Mouse (Mus musculus): ENCODE data around the gene Meioc.
"Not testable (repeated sequence)": the region's sequence is repeated elsewhere in the genome, so short reads cannot be mapped to it uniquely, and the experiment has no call there.

Gene Meioc

DNA sequence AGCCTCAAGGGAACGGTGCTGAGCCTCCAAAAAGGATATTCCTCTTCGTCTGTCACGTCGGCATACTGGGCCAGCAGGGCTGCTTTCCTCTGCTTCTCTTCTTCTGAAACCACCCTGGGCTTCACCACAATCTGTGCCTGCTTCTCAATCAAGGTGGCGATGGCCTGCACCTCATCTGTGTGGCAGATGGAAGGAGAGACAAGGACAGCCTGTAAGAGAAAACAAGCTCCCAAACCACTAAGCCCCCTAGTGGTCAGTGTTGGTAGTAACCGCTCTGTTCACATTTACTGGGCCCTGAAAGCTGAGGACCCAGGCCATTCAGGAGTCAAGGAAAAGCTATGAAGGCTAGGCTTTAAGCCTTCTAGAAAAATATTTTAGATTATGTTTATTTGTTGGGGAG, 26.6 kb downstream of the Meioc start:
- peak; percentile 27 for DNase-seq (ENCODE audit: low spot score)

DNA sequence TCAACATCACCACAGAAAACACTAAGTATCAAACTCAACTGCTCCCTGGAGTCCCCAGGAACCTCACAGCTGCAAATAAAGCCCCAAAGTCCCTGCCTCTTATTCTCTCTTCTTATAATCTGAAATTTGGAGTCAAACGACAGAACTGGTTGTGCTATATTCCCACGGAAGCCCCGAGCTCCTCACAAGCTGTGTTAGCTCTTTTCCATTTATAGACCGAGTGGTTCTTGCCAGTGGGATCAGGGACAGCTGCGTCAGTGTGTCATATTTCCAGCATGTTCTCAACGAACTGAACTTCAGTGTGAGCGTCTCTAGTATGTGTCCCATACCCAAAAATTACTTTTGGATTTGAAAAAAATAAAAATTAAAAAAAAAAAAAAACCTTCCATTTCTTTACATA, 31.8 kb downstream of the Meioc start:
- no peak for DNase-seq (ENCODE audit: low spot score)

DNA sequence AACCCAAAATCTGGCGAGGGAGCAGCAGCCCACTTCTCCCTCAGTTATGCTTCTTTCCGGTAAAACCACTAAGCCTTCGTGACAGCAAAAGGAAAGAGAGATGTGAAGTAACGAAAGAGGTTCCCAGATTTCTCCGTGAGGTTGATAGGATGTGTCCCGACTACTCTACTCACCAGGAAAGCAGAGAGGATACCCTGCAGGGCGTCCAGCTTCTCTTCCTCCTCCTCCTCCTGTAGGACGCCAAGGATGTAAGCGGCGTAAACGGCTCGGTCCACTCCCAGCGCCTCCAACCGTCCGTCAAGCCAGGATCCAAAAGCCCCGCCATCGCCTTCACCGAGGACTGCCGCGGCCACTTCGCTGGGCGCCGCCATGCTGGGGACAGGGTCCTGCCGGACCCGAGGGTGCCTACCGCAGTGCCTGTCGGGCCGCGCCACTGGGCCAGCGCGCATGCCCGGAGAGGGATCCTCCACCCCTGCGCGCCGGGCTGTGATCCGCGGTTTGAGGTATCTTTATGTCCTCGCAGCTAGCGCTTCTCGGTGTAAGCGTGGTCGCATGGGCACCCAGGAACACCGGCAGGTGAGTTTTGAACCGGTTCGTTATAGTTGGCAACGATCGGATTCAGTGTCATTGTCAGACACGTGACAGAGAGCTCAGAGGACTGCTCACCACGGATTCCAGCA, 34.0 kb downstream of the Meioc start, which contains the start of gene Ccdc43:
Ccdc43 (minus strand) TSS at position 445 of the 680 bp plus-strand sequence.
- DNase-seq (ENCODE audit: low spot score), result peak; percentile 92

DNA sequence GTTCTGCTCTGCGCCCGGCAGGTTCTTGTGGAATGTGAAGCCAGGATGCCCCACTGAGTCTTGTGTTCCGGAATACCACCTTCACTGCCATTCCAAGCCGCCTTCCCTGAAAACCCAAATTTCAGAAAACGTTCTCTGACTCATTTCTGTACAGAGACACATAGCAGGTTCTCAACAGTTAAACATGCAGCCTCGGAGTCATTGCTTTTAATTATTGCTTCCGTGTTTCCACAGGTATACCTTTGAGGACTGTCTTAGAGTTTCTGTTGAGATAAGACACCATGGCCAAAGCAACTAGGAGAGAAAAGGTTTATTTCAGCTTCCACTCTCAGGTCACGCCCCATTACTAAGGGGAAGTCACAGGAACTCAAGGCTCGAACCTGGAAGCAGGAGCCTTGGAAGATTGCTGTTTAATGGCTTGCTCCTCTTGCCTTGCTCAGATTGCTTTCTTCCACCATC, 34.5 kb downstream of the Meioc start:
- DNase-seq (ENCODE audit: low spot score), result no peak

DNA sequence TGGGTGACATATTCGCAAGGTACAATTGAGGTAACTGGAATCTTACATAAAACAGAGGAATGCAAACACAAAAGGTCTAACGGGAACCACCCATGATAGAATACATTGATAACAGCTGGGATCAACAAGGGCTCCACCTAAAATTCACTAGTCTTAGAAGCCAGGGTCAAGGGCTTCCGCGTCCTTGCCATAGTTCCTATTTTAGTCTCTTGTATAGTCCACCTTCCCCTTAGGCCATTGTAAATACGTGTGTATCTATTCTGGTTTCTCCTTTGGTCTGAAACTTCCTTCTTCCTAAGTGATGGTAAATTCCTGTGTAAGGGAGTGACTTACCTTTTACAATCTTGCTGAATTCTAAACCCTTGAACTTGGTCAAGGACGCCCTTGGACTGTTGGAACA, 38.7 kb downstream of the Meioc start:
- DNase-seq (ENCODE audit: low spot score), result not testable (repeated sequence)

DNA sequence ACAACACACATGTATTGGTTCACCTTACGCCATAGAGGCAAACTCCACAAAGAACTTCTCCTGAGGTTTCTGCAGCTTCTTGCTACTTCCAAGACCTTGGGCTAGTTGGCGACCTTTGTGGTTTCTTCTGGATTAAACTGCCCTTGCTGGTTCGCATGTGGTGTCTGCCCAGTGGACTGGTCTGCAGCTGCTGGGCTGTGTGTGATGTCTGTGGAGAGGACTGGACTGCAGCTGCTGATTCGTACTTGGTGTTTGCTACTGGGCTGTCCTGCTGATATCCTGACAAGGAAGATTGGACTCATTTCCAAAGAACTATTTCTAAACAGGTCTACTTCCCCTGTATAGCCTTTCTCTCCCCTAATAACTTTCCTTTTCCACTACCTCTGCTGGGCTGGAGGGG, 48.9 kb downstream of the Meioc start:
- no peak for DNase-seq (ENCODE audit: low spot score)

DNA sequence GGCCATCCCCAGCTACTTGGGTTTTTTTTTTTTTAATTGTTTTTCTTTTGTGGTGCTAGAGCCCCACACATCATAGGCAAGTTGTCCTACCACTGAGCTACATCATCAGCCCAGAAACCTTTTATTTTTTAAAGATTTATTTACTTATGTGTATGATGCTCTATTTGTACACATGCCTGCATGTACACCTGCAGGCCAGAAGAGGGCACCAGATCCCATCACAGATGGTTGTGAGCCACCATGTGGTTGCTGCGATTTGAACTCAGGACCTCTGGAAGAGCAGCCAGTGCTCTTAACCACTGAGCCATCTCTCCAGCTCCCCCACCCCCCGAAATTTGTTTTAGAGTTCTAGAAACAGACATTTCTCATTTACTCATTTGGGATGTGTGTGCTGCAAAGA, 51.1 kb downstream of the Meioc start:
- not testable (repeated sequence) for DNase-seq (ENCODE audit: low spot score)

DNA sequence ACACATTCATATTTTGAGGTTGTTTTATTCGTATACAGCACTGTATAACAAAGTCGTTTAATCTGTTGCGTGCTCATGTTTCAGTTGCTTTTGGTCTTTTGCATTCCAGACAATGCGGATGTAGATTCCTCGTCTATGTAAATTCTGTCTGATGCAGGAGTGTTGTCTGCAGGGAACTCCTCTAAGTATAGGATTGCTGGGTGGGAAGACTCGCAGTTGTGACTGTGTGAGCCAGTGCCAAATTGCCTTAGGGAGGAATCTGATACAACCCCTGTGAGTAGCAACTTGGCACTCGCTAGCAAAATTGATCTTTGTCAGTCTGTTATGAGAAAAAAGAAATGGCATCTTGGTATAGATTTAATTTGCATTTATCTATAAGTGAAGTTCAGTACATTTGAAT, 52.6 kb downstream of the Meioc start:
- no peak for DNase-seq (ENCODE audit: low spot score)

DNA sequence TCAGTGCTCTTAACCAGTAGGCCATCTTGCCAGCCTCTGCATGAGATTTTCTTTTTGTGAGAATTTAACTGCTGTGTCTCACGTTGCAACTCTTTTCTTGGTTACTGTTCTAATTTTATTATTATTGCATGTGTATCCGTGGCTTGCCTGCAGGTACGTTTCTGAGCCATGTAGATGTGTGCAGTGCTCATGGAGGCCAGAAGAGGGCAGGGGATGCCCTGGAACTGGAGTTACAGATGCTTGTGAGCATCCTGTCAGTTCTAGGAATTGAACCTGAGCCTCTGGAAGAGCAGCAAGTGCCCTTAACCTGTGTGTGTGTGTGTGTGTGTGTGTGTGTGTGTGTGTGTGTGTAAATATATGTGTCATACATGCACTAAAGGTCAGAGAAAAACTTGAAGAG, 62.1 kb downstream of the Meioc start:
- DNase-seq (ENCODE audit: low spot score), result no peak

DNA sequence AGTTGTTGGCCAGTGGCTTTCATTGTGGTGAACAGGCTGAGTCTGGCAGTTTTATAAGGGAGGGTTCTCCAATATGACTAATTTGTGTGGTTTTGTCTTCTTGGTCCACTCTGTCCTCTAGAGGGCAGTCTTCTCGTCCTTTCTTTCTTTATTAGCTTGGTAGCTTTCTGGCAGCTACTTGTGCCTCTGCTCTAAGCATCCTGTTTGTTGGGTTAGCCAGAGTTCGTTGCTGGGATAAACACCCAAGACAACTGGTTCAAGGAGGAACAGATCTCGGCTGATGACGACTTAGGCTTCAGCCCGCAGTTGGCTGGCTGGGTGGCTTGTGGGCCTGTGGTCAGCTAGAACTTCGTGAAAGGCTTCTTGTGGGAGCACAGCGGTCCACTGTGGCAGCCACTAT, 65.1 kb downstream of the Meioc start:
- no peak for DNase-seq (ENCODE audit: low spot score)

DNA sequence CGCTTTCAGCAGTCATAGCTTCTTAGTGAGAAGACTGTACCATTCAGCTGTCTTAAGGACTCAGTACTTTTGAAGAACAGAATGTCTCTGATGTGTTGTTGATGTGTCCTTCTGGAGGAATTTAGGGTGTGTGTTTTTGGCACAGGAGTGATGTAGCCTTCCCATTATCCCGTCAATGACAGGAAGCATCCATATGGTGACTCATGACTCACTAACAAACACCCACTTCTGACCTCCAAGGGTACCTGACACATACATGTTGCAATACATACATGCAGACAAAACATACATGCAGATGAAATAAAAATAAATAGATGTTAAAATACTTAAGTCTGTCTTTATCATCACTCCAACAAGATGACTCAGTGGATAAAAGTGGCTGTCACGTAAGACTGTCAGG, 66.3 kb downstream of the Meioc start:
- DNase-seq (ENCODE audit: low spot score), result no peak

DNA sequence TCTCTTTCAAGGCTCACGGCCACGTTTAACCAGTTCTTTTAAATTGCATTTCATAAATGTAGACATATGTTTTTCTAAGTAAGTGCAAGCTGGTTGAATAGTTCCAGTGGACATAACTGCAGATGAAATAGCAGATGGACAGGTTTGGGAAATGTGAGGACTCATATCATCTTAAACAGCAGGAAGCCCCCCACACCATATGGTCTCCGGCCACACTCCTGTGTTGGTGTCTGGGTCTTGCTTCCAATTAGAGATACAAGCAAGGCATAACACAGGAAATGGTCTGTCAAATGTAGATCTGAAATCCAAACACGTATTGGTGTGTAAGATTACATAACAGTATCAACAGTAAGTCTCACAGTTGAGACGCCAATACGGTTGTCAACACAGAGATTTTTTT, 67.8 kb downstream of the Meioc start:
- DNase-seq (ENCODE audit: low spot score), result no peak

Measured in ovary, postnatal 10 days (tissue).